Mouse (Mus musculus) olfactory bulb, adult 2 months (tissue): ENCODE results near the gene Ccdc92.

ENCODE experiments used
- CTCF ChIP-seq: fragments of 200-500 bp; IDR thresholded peaks from 2 replicates; pipeline ENCODE4 v1.5.1; 2012; ENCODE audit warnings: low read depth, mild to moderate bottlenecking, low read length, moderate library complexity; ENCODE audit not compliant: insufficient read depth
- POLR2A ChIP-seq: fragments of 200-500 bp; IDR thresholded peaks from 2 replicates; pipeline ENCODE4 v1.6.1; 2012; ENCODE audit warnings: mild to moderate bottlenecking, low read depth, low read length, moderate library complexity; ENCODE audit not compliant: insufficient read depth

GRCm38 (mm10) chr5:124835218-124835617 is 27.0 kb downstream of the Ccdc92 start:
- TF ChIP-seq CTCF, result no peak
- TF ChIP-seq POLR2A, result no peak
